Mouse (Mus musculus) cerebellum, postnatal 14 days (tissue): Measurements from ENCODE around the gene Epn2.

Source experiments
- DNase-seq, 2 experiments: peaks; one replicate each; pipeline ENCODE4 v3.0.0; 2021; ENCODE audit warnings: mixed read lengths in 2 of 2

Epn2 gene

GRCm38 (mm10) chr11:61486458-61487219, 92.8 kb downstream of the Epn2 start:
- DNase-seq, result peak; percentile 42 to 60

GRCm38 (mm10) chr11:61485541-61486457, 93.7 kb downstream of the Epn2 start:
- DNase-seq, result peak; percentile 42 to 65

- peak; percentile 80 to 81 for DNase-seq
Measured at GRCm38 (mm10) chr11:61484613-61485540, 94.6 kb downstream of the Epn2 start, which contains the start of gene Mfap4. TSS of gene Mfap4 (plus strand) at chr11:61485431.

GRCm38 (mm10) chr11:61484256-61484612, 95.3 kb downstream of the Epn2 start:
- DNase-seq, result no peak

GRCm38 (mm10) chr11:61483226-61483845, 96.2 kb downstream of the Epn2 start:
- DNase-seq, result no peak

- peak; percentile 63 to 67 for DNase-seq
Measured at GRCm38 (mm10) chr11:61481239-61482090, 98.0 kb downstream of the Epn2 start.

GRCm38 (mm10) chr11:61478788-61479187, 100.7 kb downstream of the Epn2 start:
- no peak for DNase-seq

- DNase-seq, result peak; percentile 42 to 61
Measured at GRCm38 (mm10) chr11:61477566-61478508, 101.7 kb downstream of the Epn2 start.

- peak; percentile 73 to 78 for DNase-seq
Measured at GRCm38 (mm10) chr11:61476786-61477382, 102.6 kb downstream of the Epn2 start.

- DNase-seq, result peak in 1 of 2 experiments; percentile 20
Measured at GRCm38 (mm10) chr11:61473630-61474029, 105.9 kb downstream of the Epn2 start.

- no peak for DNase-seq
Measured at GRCm38 (mm10) chr11:61470880-61471279, 108.6 kb downstream of the Epn2 start.

GRCm38 (mm10) chr11:61469317-61469917, 110.1 kb downstream of the Epn2 start:
- peak in 1 of 2 experiments; percentile 43 for DNase-seq

GRCm38 (mm10) chr11:61468534-61468933, 111.0 kb downstream of the Epn2 start:
- DNase-seq, result peak; percentile 90 to 95
